Mouse (Mus musculus) lung, adult 2 months (tissue): ENCODE measurements at regions not wholly inside any gene's neighbourhood (a gene's known extent, or its start where the extent isn't known, plus 50 kb on each side); places are given as distances from the start of the nearest gene placed in this dataset.

Experiments used
- DNase-seq: peaks from one replicate; pipeline ENCODE4 v3.0.0; 2022
- H3K4me1 ChIP-seq: fragments of 200-500 bp; 2 replicates; pipeline ENCODE4 v1.6.1; 2011; ENCODE audit warnings: low read length; ENCODE audit not compliant: control insufficient read depth, insufficient read depth
- H3K4me3 ChIP-seq: fragments of 200-500 bp; replicated peaks from 2 replicates; pipeline ENCODE3; 2011; ENCODE audit warnings: low read depth, mild to moderate bottlenecking, control low read depth, low read length; ENCODE audit errors: extremely low read depth
- CTCF ChIP-seq: fragments of 200-500 bp; IDR thresholded peaks from 2 replicates; pipeline ENCODE4 v1.5.1; 2011; ENCODE audit warnings: mild to moderate bottlenecking, low read length, control low read depth; ENCODE audit not compliant: insufficient read depth
- POLR2A ChIP-seq: fragments of 200-500 bp; IDR thresholded peaks from 2 replicates; pipeline ENCODE4 v1.6.1; 2011; ENCODE audit warnings: low read depth, mild to moderate bottlenecking, control low read depth, low read length, borderline replicate concordance; ENCODE audit errors: extremely low read depth
- WGBS: fragments of 180-500 bp; shearing (Covaris S2); methylation state at CpG from one replicate; pipeline ENCODE4 v1.1.7; 2018; 5-methylcytosine and 5-hydroxymethylcytosine counted together

DNA sequence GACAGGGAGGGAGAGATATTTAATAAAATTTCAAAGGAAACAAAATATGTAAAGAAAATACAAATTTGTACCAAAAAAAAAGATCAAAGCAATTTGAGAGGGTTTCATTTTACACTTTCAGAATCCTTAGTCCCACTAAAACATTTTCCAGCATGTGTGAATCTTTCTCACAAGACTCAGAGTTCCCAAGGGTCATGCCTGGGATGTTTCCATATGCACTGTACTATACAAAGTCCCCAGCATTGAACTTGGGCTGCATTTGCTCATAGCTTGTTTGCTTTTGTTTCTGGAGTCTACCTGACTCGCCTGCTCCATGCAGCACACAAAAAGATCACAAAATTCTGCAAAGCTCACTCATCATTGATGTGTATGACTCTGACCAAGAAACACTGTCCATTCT, 122.7 kb downstream of the Atp6ap1l start:
- WGBS = 69% methylated on average over 1 of the region's 1 CpGs
- no peak for DNase-seq

DNA sequence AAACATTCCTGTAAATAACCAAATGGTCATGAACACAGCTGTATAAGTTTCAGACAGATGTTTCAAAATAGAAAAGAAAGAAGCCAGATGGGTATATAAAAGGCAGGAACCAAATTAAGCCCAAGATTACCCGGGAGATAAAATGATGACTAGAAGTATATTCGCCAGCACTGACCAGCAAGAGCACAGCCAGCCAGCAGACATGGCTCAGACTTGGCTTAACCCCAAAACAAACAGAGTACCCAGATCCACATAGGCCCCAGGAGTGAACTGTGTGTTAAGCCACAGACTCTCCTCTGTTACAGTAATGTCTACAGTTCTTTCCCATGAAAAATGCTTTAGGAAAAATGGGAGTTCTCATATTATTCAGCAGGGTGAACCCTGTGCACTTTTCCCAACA, 123.2 kb downstream of the Atp6ap1l start:
- 52% methylated on average over 2 of the region's 2 CpGs for WGBS
- H3K4me3 ChIP-seq = no peak overlapping the region
- H3K4me1 ChIP-seq = no peaks in the 10 kb centered on the region
- DNase-seq = no peak
- TF ChIP-seq POLR2A (no peak), CTCF (no peak)

More for the DNA sequence above, 122.7 kb downstream of the Atp6ap1l start:
- TF ChIP-seq POLR2A (no peak), CTCF (no peak)
- H3K4me1 ChIP-seq = no peaks in the 10 kb centered on the region
- no peak overlapping the region for H3K4me3 ChIP-seq

DNA sequence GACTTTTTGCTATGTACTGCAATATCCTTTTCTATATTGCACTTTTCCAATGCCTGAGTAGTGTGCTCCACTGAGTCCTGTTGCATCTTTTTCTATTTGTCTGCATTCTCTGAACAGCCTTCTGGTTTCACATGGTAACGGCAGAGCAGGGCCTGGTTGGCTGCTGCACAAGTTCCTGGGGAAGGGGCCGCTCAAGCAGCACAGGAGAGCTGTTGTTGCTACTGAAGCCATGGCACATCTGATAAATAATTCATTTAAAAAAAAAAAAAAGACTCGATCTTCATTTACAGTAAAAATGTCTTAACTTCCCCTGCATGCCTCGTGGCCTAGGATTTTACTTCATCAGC, 127.2 kb downstream of the Atp6ap1l start:
- DNase-seq = no peak
- H3K4me1 ChIP-seq = no peaks in the 10 kb centered on the region
- H3K4me3 ChIP-seq = no peak overlapping the region
- TF ChIP-seq POLR2A = no peak
- no peak for TF ChIP-seq CTCF
- 76% methylated on average over 4 of the region's 4 CpGs for WGBS

DNA sequence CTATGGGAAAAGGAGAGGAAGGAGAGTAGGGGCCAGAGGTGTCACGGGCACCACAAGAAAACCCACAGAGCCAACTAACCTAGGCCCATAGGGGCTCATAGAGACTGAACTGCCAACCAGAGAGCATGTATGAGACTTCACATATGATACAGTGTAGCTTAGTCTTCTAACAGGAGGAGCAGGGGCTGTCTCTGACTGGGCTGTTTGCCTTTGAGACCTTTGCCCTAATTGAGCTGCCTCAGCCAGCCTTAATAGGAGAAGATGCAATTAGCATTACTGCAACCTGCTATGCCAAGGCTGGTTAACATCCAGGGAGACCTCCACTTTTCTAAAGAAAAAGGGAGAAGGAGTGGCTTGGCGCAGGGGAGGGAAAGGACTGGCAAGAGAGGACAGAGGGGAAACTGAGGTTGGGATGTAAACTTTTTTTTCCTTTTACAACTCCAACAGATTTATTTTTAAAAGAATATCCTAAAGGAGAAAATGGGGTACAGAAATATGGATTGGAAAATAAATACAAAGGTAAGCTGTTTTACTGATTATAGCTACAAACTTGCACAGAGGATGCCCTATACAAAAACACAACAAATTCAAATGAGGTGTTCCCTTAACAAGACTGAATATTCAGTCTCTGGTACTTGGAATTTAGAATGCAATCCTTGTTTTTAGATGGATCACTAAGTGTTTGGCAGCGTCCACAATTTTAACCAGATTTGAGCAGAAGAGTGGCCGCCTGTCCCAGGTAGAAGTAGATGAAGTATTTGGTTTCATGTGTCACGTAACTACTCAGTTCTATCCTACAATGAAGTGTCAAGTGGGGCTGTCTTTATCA, 127.8 kb downstream of the Atp6ap1l start:
- Histone ChIP-seq H3K4me1 (no peaks in the 10 kb centered on the region), H3K4me3 (no peak overlapping the region)
- no peak for TF ChIP-seq POLR2A
- TF ChIP-seq CTCF = no peak
- DNase-seq = no peak
- WGBS = 91% methylated on average over 5 of the region's 5 CpGs

DNA sequence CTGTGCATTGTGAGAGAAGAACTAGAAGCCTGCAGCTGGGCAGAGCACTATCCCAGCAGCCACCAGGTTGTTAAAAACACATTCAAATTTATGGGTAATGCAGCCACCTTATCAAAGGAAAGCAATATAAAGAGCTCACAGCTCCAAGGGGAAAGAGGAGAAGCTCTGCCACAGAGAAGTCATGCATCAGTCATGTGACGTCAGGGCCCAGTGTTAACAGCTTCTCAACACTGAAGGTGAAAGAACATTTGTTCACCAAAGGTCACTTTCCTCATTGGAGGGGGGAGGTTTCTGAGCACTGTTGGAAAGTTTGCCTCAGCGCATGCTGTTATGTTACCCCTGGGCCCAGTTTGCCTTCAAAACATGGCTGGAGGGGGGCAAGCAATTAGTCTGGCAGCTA, 143.0 kb downstream of the Atp6ap1l start:
- Histone ChIP-seq H3K4me1 (no peaks in the 10 kb centered on the region), H3K4me3 (no peak overlapping the region)
- no peak for DNase-seq
- 82% methylated on average over 2 of the region's 2 CpGs for WGBS
- no peak for TF ChIP-seq CTCF
- no peak for TF ChIP-seq POLR2A

DNA sequence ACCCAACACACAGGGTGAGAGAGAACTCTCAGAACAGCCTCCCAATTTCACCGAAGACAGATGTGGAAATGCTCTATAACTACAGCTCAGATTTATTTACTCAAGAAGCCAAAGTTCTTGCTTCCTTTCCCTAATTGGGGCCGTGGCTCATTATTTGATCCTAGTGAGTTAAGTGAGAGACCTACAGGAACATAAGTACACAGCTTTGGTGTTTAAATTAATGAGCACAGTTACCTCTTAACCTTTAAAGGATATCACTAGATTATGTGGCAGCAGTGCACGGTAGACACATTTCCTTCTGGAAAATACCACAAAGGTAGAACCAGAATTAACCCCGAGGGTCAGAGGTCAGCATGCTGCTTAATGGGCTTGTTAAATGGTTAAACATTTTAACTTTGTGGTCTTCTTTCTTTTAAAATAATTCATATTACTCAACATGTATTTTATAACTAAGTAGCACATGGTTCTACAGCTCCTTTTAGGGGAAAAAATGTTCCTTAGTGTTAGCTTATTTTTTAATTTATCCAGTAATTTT, 144.6 kb downstream of the Atp6ap1l start:
- 53% methylated on average over 4 of the region's 4 CpGs for WGBS
- no peaks in the 10 kb centered on the region for H3K4me1 ChIP-seq
- DNase-seq = no peak
- H3K4me3 ChIP-seq = no peak overlapping the region
- no peak for TF ChIP-seq CTCF
- no peak for TF ChIP-seq POLR2A

DNA sequence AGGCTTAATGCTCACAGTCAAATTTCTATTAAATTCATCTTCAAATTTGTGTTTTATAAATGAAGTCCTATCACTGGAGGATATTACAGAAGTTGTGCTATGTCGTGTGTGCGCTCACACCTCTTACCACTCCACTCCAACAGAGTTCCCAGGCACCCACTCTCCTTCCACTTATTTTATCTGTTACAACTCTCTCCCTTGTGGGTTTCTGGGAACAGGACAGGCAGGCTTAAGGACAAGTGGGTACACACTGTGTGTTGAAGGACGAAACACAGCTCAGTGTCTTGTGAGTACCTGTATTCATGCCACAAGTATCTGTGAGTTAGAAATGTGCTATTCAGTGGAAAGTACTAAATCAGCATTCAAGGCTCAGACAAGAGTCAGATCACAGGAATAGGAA, 150.7 kb downstream of the Atp6ap1l start:
- H3K4me3 ChIP-seq = no peak overlapping the region
- H3K4me1 ChIP-seq = no peaks in the 10 kb centered on the region
- 59% methylated on average over 3 of the region's 3 CpGs for WGBS
- TF ChIP-seq CTCF (no peak), POLR2A (no peak)
- DNase-seq = no peak

DNA sequence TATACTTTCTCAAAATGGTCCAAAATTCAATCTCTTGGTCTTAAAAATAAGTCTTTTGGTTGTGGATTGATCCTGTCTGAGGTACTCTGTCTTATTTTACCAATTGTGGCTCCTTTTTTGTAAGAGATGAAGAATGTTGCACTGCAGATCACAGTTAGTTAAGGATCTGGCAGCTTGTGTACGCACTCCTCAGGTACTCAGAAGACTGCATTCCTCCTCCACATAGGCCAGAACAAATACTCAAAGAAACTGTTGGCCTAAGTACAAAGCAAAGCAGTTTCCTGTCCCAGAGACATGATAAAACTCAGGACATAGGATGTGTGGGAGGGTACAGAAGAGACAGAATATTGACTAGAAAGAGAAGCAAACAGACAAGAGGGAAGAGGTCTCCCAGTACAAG, 155.4 kb downstream of the Atp6ap1l start:
- DNase-seq = no peak
- 57% methylated on average over 1 of the region's 1 CpGs for WGBS
- no peak overlapping the region for H3K4me3 ChIP-seq
- H3K4me1 ChIP-seq = no peaks in the 10 kb centered on the region; the same call in 1 of the 2 replicates
- TF ChIP-seq POLR2A = no peak
- TF ChIP-seq CTCF = no peak

DNA sequence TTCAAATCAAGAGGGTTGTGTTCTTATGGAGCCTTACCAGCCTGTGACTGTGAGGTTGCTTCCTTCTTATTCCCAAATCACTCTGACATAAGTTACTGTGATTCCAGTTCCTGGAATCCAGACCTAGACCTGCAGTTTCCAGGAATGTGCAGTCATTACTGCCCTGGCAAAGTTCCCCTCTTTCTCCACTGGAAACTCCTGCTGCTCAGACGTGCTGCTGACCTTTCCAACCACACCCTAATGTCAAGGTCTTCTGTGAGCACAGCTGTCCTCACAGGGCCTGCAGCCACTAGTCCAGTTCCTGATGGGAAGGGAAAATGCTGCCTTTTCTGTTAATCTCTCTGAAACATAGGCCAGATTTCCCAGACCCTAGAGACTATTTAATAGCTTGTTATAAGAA, 160.1 kb downstream of the Atp6ap1l start:
- no peak for TF ChIP-seq POLR2A
- no peak for TF ChIP-seq CTCF
- H3K4me1 ChIP-seq = no peaks in the 10 kb centered on the region; the same call in 1 of the 2 replicates
- WGBS = 0% methylated on average over 1 of the region's 1 CpGs
- H3K4me3 ChIP-seq = no peak overlapping the region
- no peak for DNase-seq
